In the genomic region with DNA sequence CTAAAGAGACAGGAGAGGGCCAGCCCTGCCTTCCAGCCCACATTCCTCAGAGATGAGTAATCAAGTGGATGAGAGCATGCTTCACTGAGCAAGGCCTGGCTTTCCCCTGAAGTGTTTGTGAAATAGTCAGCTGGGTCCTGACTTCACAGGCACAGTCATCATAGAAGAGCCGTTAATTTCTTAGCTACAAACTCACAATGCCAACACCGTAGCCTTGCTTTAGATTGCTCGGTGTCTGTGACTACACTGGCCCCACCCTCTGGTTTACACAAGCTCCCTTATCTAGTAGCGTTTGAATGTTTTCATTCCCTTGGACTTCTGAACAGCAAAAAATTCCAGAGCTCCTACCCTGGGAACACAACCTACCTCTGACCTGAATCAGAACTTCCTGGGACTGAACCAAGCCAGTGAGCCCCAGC, we compare ENCODE assay signal across 7 mouse cellular contexts. TPM values are rescaled to one million over a fixed set of nuclear protein-coding genes. Genes with fewer than 3 reads are reported as not detected.
DNase-seq lines count a peak whose midpoint lies in the region; TF ChIP-seq lines count a peak whose summit lies in the region.

No protein-coding gene starts in this region.

- H3K27me3 ChIP-seq in ES-Bruce4 (ENCODE audit: control insufficient read depth, insufficient read depth, low read length, poor library complexity, severe bottlenecking) = no peaks in the 10 kb centered on the region
- H3K27me3 ChIP-seq in heart, adult 2 months (ENCODE audit: control insufficient read depth, insufficient read depth, low read length) = no peaks in the 10 kb centered on the region

- peaks cover 4% of the 10 kb centered on the region; the same call in 1 of the 2 replicates for H3K36me3 ChIP-seq in ES-Bruce4 (ENCODE audit: control insufficient read depth, insufficient read depth, low read length, poor library complexity, severe bottlenecking)
- peaks cover 17% of the 10 kb centered on the region for H3K36me3 ChIP-seq in heart, adult 2 months (ENCODE audit: control insufficient read depth, insufficient read depth, low read length)

- H3K79me2 ChIP-seq in heart, adult 2 months (replicated peaks; ENCODE audit: control insufficient read depth, insufficient read depth, low read length) = no peaks in the 10 kb centered on the region

- DNase-seq in R1 (ENCODE audit: low read depth, low spot score) = peak; percentile 81
- DNase-seq in heart, adult 2 months = peak in 1 of 2 experiments; percentile 62
- DNase-seq in kidney, postnatal 25 days = peak; percentile 57 to 64
- peak; percentile 84 for DNase-seq in retina, embryonic 14.5 days (ENCODE audit: low spot score)
- DNase-seq in spleen, adult 12 weeks (ENCODE audit: low spot score) = no peak
- no peak for DNase-seq in spleen, postnatal 4 days (ENCODE audit: low spot score in 2 of 2)

- WGBS in heart, adult 2 months = 7% methylated on average over 4 of the region's 4 CpGs

- no peak overlapping the region for H3K4me3 ChIP-seq in ES-Bruce4 (ENCODE audit: low read depth, low read length)
- no peak overlapping the region for H3K4me3 ChIP-seq in heart, adult 2 months

- no peak overlapping the region for H3K9ac ChIP-seq in ES-Bruce4 (ENCODE audit: low read depth, poor library complexity, severe bottlenecking)
- H3K9ac ChIP-seq in heart, adult 2 months (ENCODE audit: low read depth, low read length) = no peak overlapping the region

- intact Hi-C loops in heart, adult 2 months (cut with DNase I) = no loop called here

- TF ChIP-seq EP300 in ES-Bruce4 (IDR thresholded peaks at IDR 0.05; ENCODE audit: insufficient read depth, low read depth, low read length) = no peak
- TF ChIP-seq EP300 in heart, adult 2 months (IDR thresholded peaks at IDR 0.05; ENCODE audit: insufficient read depth, low read depth, low read length) = no peak

- peak overlapping the region; percentile 86 for H3K27ac ChIP-seq in ES-Bruce4 (ENCODE audit: insufficient read depth, low read length)
- peak overlapping the region; percentile 78 for H3K27ac ChIP-seq in heart, adult 2 months

- no peaks in the 10 kb centered on the region for H3K9me3 ChIP-seq in ES-Bruce4 (replicated peaks; ENCODE audit: control insufficient read depth, insufficient read depth, low read length, poor library complexity, severe bottlenecking)

- peaks cover 3% of the 10 kb centered on the region for H3K4me1 ChIP-seq in ES-Bruce4 (ENCODE audit: control insufficient read depth, insufficient read depth, low read length)
- H3K4me1 ChIP-seq in heart, adult 2 months (ENCODE audit: control insufficient read depth, insufficient read depth, low read length) = peaks cover 2% of the 10 kb centered on the region

- TF ChIP-seq CTCF in ES-Bruce4 (IDR thresholded peaks at IDR 0.05; ENCODE audit: low read depth, low read length) = no peak
- TF ChIP-seq CTCF in heart, adult 2 months (IDR thresholded peaks at IDR 0.05) = no peak

- TF ChIP-seq POLR2A in ES-Bruce4 (IDR thresholded peaks at IDR 0.05; ENCODE audit: insufficient read depth, low read length) = no peak
- TF ChIP-seq POLR2A in heart, adult 2 months (IDR thresholded peaks at IDR 0.05; ENCODE audit: insufficient read depth, low read depth, low read length) = no peak

RNA-seq across cellular contexts. Expression of a gene that starts 11.4 kb away (rescaled TPM):
- 55.2 and 61.1 TPM in 2 replicates for polyA plus RNA-seq in ES-Bruce4 (2011; ENCODE audit: insufficient read depth, insufficient read length, low read depth, missing spikeins)
- 100 to 1,000 TPM; 123 to 133 TPM for total RNA-seq in heart, adult 2 months (2021)
- 62.3 and 74.5 TPM in 2 replicates for polyA plus RNA-seq in heart, adult 2 months (2012; rRNA removed)

Comparison
In these comparisons a context has a peak if more than half of its experiments do, and no peak if none do; other contexts are left out.
1. DNase-seq: peak in R1 (single experiment), kidney, postnatal 25 days (2 of 2) and retina, embryonic 14.5 days (single experiment); none in spleen, adult 12 weeks (single experiment) and spleen, postnatal 4 days (0 of 2).